Mouse (Mus musculus): ENCODE measurements around the gene Isg20. TPM values are rescaled to one million over a fixed set of nuclear protein-coding genes. Genes with fewer than 3 reads are reported as not detected.

Gene Isg20
- polyA plus RNA-seq, 1 experiment from 2014 or later: not detected

- H3K9me3 ChIP-seq: no peaks in the 10 kb centered on the region
- no peak overlapping the region for H3K4me2 ChIP-seq
- H3K36me3 ChIP-seq: no peaks in the 10 kb centered on the region
- 78% methylated on average over 9 of the region's 9 CpGs for WGBS
- no peak for ATAC-seq (ENCODE audit: low read depth)
- no peaks in the 10 kb centered on the region for H3K4me1 ChIP-seq (replicated peaks)
- H3K9ac ChIP-seq: no peak overlapping the region
- H3K27ac ChIP-seq (replicated peaks): no peak overlapping the region
- no peaks in the 10 kb centered on the region; the same call in 1 of the 2 replicates for H3K27me3 ChIP-seq
- H3K4me3 ChIP-seq: no peak overlapping the region
These were observed 12.9 kb downstream of the Isg20 start for GRCm38 (mm10) chr7:78926156-78926555.

GRCm38 (mm10) chr7:78927266-78927665 lies 14.0 kb downstream of the Isg20 start:
- Histone ChIP-seq H3K9me3 (no peaks in the 10 kb centered on the region), H3K36me3 (no peaks in the 10 kb centered on the region), H3K4me1 (replicated peaks) (no peaks in the 10 kb centered on the region), H3K4me3 (no peak overlapping the region), H3K27ac (replicated peaks) (no peak overlapping the region), H3K9ac (no peak overlapping the region), H3K4me2 (no peak overlapping the region), H3K27me3 (no peaks in the 10 kb centered on the region; the same call in 1 of the 2 replicates)
- no peak for ATAC-seq (ENCODE audit: low read depth)
- WGBS: 88% methylated on average over 3 of the region's 3 CpGs

GRCm38 (mm10) chr7:78938957-78939602 lies 25.9 kb downstream of the Isg20 start:
- H3K27ac ChIP-seq (replicated peaks): no peak overlapping the region
- WGBS: 71% methylated on average over 19 of the region's 19 CpGs
- no peaks in the 10 kb centered on the region for H3K9me3 ChIP-seq
- H3K4me1 ChIP-seq (replicated peaks): no peaks in the 10 kb centered on the region
- H3K4me3 ChIP-seq: no peak overlapping the region
- H3K27me3 ChIP-seq: no peaks in the 10 kb centered on the region
- no peak overlapping the region for H3K4me2 ChIP-seq
- no peaks in the 10 kb centered on the region for H3K36me3 ChIP-seq
- no peak for ATAC-seq (ENCODE audit: low read depth)
- H3K9ac ChIP-seq: no peak overlapping the region

- Histone ChIP-seq H3K4me2 (no peak overlapping the region), H3K27me3 (no peaks in the 10 kb centered on the region), H3K27ac (replicated peaks) (no peak overlapping the region), H3K4me3 (no peak overlapping the region), H3K4me1 (replicated peaks) (no peaks in the 10 kb centered on the region), H3K9me3 (no peaks in the 10 kb centered on the region), H3K36me3 (no peaks in the 10 kb centered on the region), H3K9ac (no peak overlapping the region)
- WGBS: 88% methylated on average over 3 of the region's 3 CpGs
- no peak for ATAC-seq (ENCODE audit: low read depth)
These were observed 27.7 kb downstream of the Isg20 start for GRCm38 (mm10) chr7:78940971-78941370.

GRCm38 (mm10) chr7:78942544-78942943 lies 29.3 kb downstream of the Isg20 start:
- no peaks in the 10 kb centered on the region for H3K4me1 ChIP-seq (replicated peaks)
- no peak overlapping the region for H3K4me3 ChIP-seq
- ATAC-seq (ENCODE audit: low read depth): no peak
- H3K9ac ChIP-seq: no peak overlapping the region
- no peak overlapping the region for H3K4me2 ChIP-seq
- no peaks in the 10 kb centered on the region for H3K9me3 ChIP-seq
- H3K27me3 ChIP-seq: no peaks in the 10 kb centered on the region
- H3K27ac ChIP-seq (replicated peaks): no peak overlapping the region
- H3K36me3 ChIP-seq: no peaks in the 10 kb centered on the region
- WGBS: 84% methylated on average over 2 of the region's 2 CpGs

- H3K4me1 ChIP-seq (replicated peaks): peaks cover 6% of the 10 kb centered on the region; the same call in 1 of the 2 replicates
- H3K9ac ChIP-seq: no peak overlapping the region
- 34% methylated on average over 11 of the region's 11 CpGs for WGBS
- H3K4me3 ChIP-seq: no peak overlapping the region
- no peaks in the 10 kb centered on the region for H3K27me3 ChIP-seq
- no peak overlapping the region for H3K27ac ChIP-seq (replicated peaks)
- ATAC-seq (ENCODE audit: low read depth): no peak
- H3K4me2 ChIP-seq: no peak overlapping the region; the same call in 1 of the 2 replicates
- no peaks in the 10 kb centered on the region for H3K36me3 ChIP-seq
- H3K9me3 ChIP-seq: no peaks in the 10 kb centered on the region
These were observed 40.8 kb downstream of the Isg20 start for GRCm38 (mm10) chr7:78953886-78954572.

- WGBS: 80% methylated on average over 6 of the region's 6 CpGs
- no peak for ATAC-seq (ENCODE audit: low read depth)
- Histone ChIP-seq H3K36me3 (no peaks in the 10 kb centered on the region), H3K4me1 (replicated peaks) (peaks cover 6% of the 10 kb centered on the region; the same call in 1 of the 2 replicates), H3K9ac (no peak overlapping the region), H3K9me3 (no peaks in the 10 kb centered on the region), H3K27me3 (no peaks in the 10 kb centered on the region), H3K4me3 (no peak overlapping the region), H3K27ac (replicated peaks) (no peak overlapping the region), H3K4me2 (no peak overlapping the region)
These were observed 41.4 kb downstream of the Isg20 start for GRCm38 (mm10) chr7:78954619-78955018.

GRCm38 (mm10) chr7:78955086-78955485 lies 41.9 kb downstream of the Isg20 start:
- Histone ChIP-seq H3K4me3 (no peak overlapping the region), H3K9ac (no peak overlapping the region), H3K9me3 (no peaks in the 10 kb centered on the region), H3K4me2 (no peak overlapping the region), H3K27ac (replicated peaks) (no peak overlapping the region), H3K4me1 (replicated peaks) (peaks cover 6% of the 10 kb centered on the region; the same call in 1 of the 2 replicates), H3K36me3 (no peaks in the 10 kb centered on the region), H3K27me3 (no peaks in the 10 kb centered on the region)
- no peak for ATAC-seq (ENCODE audit: low read depth)
- WGBS: 86% methylated on average over 6 of the region's 6 CpGs

GRCm38 (mm10) chr7:78958499-78959073 lies 45.4 kb downstream of the Isg20 start:
- Histone ChIP-seq H3K36me3 (no peaks in the 10 kb centered on the region), H3K4me1 (replicated peaks) (peaks cover 6% of the 10 kb centered on the region; the same call in 1 of the 2 replicates), H3K9me3 (no peaks in the 10 kb centered on the region), H3K27ac (replicated peaks) (no peak overlapping the region), H3K4me2 (no peak overlapping the region), H3K9ac (no peak overlapping the region), H3K4me3 (no peak overlapping the region), H3K27me3 (no peaks in the 10 kb centered on the region)
- no peak for ATAC-seq (ENCODE audit: low read depth)
- WGBS: 77% methylated on average over 6 of the region's 6 CpGs

GRCm38 (mm10) chr7:78963891-78964290 lies 50.7 kb downstream of the Isg20 start:
- ATAC-seq (ENCODE audit: low read depth): no peak
- no peaks in the 10 kb centered on the region for H3K36me3 ChIP-seq
- H3K4me2 ChIP-seq: no peak overlapping the region
- H3K4me3 ChIP-seq: no peak overlapping the region
- H3K27ac ChIP-seq (replicated peaks): no peak overlapping the region
- H3K9me3 ChIP-seq: no peaks in the 10 kb centered on the region
- no peaks in the 10 kb centered on the region for H3K4me1 ChIP-seq (replicated peaks)
- H3K27me3 ChIP-seq: no peaks in the 10 kb centered on the region
- WGBS: 90% methylated on average over 3 of the region's 3 CpGs
- H3K9ac ChIP-seq: no peak overlapping the region
